Mouse (Mus musculus) forebrain, postnatal 0 days (tissue): Measurements from ENCODE around the gene Rps27rt. TPM values are rescaled to one million over a fixed set of nuclear protein-coding genes. Genes with fewer than 3 reads are reported as not detected.
"Not testable (repeated sequence)": the region's sequence is repeated elsewhere in the genome, so short reads cannot be mapped to it uniquely, and the experiment has no call there.

Experiments used
- ATAC-seq: fragments of 200-750 bp; cut with Nextera tagmentation; 2 replicates; pipeline ENCODE4 v1.8.0; 2017; ENCODE audit warnings: mild to moderate bottlenecking, moderate library complexity
- DNase-seq: peaks from one replicate; pipeline ENCODE4 v3.0.0-alpha.2; 2015
- H3K27ac ChIP-seq: fragments of 300-500 bp; sonication (generic); 2 replicates; pipeline ENCODE4 v1.5.1; 2014; ENCODE audit warnings: low read depth, mild to moderate bottlenecking, antibody characterized with exemption, low read length, moderate library complexity, mixed read lengths
- H3K27me3 ChIP-seq: fragments of 300-500 bp; sonication (generic); 2 replicates; pipeline ENCODE4 v1.6.1; 2014; ENCODE audit warnings: mild to moderate bottlenecking, low read length, mixed read lengths; ENCODE audit not compliant: insufficient read depth
- H3K36me3 ChIP-seq: fragments of 300-500 bp; sonication (generic); 2 replicates; pipeline ENCODE4 v1.6.1; 2014; ENCODE audit warnings: mild to moderate bottlenecking, moderate library complexity; ENCODE audit not compliant: insufficient read depth
- H3K4me1 ChIP-seq: fragments of 300-500 bp; sonication (generic); 2 replicates; pipeline ENCODE4 v1.6.1; 2014; ENCODE audit warnings: antibody characterized with exemption; ENCODE audit not compliant: insufficient read depth
- H3K4me2 ChIP-seq: fragments of 300-500 bp; sonication (generic); 2 replicates; pipeline ENCODE4 v1.6.1; 2014; ENCODE audit warnings: low read depth, mild to moderate bottlenecking, moderate library complexity
- H3K4me3 ChIP-seq: fragments of 300-500 bp; sonication (generic); 2 replicates; pipeline ENCODE4 v1.5.1; 2014; ENCODE audit warnings: low read depth, low read length, mixed read lengths
- H3K9ac ChIP-seq: fragments of 300-500 bp; sonication (generic); 2 replicates; pipeline ENCODE4 v1.6.1; 2014; ENCODE audit warnings: mild to moderate bottlenecking
- H3K9me3 ChIP-seq: fragments of 300-500 bp; sonication (generic); 2 replicates; pipeline ENCODE4 v1.6.1; 2016; ENCODE audit warnings: low read length
- CTCF ChIP-seq: sonication (generic); IDR thresholded peaks from 2 replicates; pipeline ENCODE4 v1.5.1; 2016; ENCODE audit warnings: antibody characterized with exemption, control low read depth, low read depth
- WGBS: fragments of 180-500 bp; shearing (Covaris S2); extraction: QIAGEN DNeasy Blood & Tissue Kit; methylation state at CpG from one replicate; pipeline ENCODE4 v1.1.7; 2014; 5-methylcytosine and 5-hydroxymethylcytosine counted together
- polyA plus RNA-seq: library from polyadenylated mRNA; unstranded; fragments of >200 nt; fragmentation: Nextera tagmentation; extraction: Ambion mirVana; gene quantifications from 2 replicates; pipeline ENCODE4 v1.2.1, GENCODE M21; 2015
- total RNA-seq: library from RNA; depleted of rRNA; stranded (reverse); fragments of >200 nt; gene quantifications from 2 replicates; pipeline ENCODE4 v1.2.3, GENCODE M21; 2014

Gene Rps27rt
- total and polyA plus RNA-seq, 2 experiments from 2014 or later, result 15.0 to 292 TPM

DNA sequence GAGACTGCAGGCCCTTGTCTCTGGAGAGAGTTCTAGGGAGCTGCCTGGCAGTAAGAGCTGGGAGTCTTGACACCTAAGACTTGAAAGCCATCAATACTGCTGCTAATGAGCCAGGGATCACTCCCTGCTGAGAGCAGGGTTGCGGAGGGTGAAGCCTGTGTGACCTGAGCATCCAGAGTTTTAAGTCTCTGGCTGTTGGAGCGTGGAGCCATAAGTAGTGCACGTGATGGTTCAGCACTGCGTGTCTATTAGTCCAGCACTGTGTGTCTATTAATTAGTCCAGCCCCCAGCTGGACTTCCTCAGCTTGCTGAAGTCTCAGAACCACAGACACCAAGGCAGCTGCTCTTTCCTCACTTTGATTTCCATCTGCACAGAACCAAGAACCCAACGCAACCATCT is 3.8 kb upstream of the Rps27rt start:
- Histone ChIP-seq H3K36me3 (no peaks in the 10 kb centered on the region), H3K27ac (no peak overlapping the region), H3K27me3 (no peaks in the 10 kb centered on the region), H3K4me1 (no peaks in the 10 kb centered on the region), H3K4me2 (no peak overlapping the region), H3K9me3 (no peaks in the 10 kb centered on the region), H3K4me3 (no peak overlapping the region), H3K9ac (no peak overlapping the region)
- no peak for ATAC-seq
- TF ChIP-seq CTCF, result no peak
- no peak for DNase-seq
- WGBS, result 85% methylated on average over 5 of the region's 5 CpGs

DNA sequence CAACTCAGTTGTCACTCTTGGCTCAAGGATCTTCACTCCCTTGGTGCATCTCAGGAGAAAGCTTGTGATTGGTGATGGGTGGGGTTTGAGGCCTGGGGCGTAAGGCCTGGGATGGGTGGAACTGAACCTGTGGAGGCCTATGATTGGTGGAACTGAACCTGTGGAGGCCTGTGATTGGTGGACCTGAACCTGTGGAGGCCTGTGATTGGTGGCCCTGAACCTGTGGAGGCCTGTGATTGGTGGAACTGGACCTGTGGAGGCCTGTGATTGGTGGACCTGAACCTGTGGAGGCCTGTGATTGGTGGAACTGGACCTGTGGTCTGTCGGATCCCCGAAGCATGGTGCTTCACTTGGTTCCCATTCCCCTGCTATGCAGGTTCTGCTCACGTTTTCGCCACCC is 3.2 kb upstream of the Rps27rt start:
- Histone ChIP-seq H3K4me3 (no peak overlapping the region), H3K9ac (no peak overlapping the region), H3K9me3 (no peaks in the 10 kb centered on the region), H3K4me1 (no peaks in the 10 kb centered on the region), H3K36me3 (no peaks in the 10 kb centered on the region), H3K27ac (no peak overlapping the region), H3K4me2 (no peak overlapping the region), H3K27me3 (no peaks in the 10 kb centered on the region)
- ATAC-seq (no peak), DNase-seq (no peak)
- WGBS, result 91% methylated on average over 5 of the region's 5 CpGs
- TF ChIP-seq CTCF, result no peak

DNA sequence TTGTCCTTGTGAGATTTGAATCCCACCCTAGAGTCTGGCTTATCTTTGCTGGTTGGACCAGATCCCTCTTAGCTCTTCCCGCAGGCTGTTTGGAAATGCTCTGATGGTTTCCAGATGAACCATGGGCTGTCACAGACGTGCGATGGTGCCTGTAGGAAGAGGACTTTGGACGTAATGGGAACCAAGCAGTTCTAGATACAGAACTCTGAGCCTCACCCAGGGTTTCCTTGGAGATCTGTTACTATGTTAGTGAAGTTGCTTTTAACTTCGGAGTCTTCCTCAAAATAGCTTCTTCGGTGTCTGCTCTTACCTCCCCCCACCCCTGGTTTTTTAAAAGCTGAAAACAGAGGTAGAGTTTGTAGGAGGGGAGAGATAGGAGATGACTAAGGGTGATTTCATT is 2.6 kb downstream of the Rps27rt start:
- no peak overlapping the region for H3K27ac ChIP-seq
- no peak for TF ChIP-seq CTCF
- no peaks in the 10 kb centered on the region for H3K9me3 ChIP-seq
- DNase-seq, result no peak
- H3K27me3 ChIP-seq, result no peaks in the 10 kb centered on the region
- peak overlapping the region; percentile 63; the same call in 1 of the 2 replicates for H3K4me3 ChIP-seq
- WGBS, result 72% methylated on average over 6 of the region's 6 CpGs
- peaks cover 4% of the 10 kb centered on the region; the same call in 1 of the 2 replicates for H3K4me1 ChIP-seq
- H3K9ac ChIP-seq, result no peak overlapping the region
- H3K36me3 ChIP-seq, result no peaks in the 10 kb centered on the region
- peak overlapping the region; percentile 81 for H3K4me2 ChIP-seq
- ATAC-seq, result no peak

DNA sequence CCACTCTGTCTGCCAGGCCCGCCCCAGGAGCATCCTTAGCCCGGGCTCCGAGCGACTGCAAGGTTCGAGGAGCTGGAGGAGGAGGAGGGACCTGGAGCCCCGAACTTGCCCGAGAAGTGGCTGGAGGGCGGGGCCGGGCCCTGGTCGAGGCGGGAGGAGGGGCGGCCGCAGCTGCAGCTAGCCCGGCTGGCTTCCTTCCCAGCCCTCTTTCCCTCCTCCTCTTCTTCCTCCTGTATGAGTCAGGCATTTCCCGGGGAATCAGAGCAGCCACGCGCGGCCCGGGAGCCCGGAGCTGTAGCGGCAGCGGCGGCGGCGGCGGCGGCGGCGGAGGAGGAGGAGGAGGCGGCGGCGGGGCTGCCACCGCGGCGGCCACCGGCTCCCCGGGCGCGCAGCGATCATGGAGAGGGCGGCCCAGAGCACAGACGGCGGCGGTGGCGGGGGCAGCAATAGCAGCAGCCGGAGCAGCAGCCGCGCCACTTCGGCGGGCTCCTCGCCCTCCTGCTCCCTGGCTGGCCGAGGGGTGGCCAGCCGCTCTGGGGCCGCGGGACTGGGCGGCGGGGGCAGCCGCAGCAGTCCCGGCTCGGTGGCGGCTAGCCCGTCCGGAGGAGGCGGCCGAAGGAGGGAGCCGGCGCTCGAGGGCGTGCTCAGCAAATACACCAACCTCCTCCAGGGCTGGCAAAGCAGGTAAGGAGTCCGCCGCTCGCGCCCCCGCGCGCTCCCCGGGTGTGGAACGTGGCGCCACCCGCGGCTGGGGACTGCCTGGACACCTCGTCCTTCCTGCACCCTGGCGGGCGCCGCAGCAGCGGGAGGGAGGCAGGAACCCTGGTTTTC is 4.0 kb downstream of the Rps27rt start, which contains the start of gene Osbpl10:
Gene Osbpl10 (plus strand): TSS at position 289 of the 831 bp plus-strand sequence.
- peak; percentile 67 for TF ChIP-seq CTCF
- H3K27me3 ChIP-seq, result no peaks in the 10 kb centered on the region
- H3K4me1 ChIP-seq, result peaks cover 4% of the 10 kb centered on the region; the same call in 1 of the 2 replicates
- ATAC-seq (peak; percentile 80), DNase-seq (peak; percentile 75)
- peak within 1 kb of the TSS; percentile 63 for H3K4me3 ChIP-seq
- no peaks in the 10 kb centered on the region for H3K36me3 ChIP-seq
- H3K9ac ChIP-seq, result peak within 1 kb of the TSS; percentile 80
- peak within 1 kb of the TSS; percentile 81 for H3K4me2 ChIP-seq
- H3K9me3 ChIP-seq, result no peaks in the 10 kb centered on the region
- WGBS, result under 1% methylated on average over 64 of the region's 86 CpGs
- peak within 1 kb of the TSS; percentile 87 for H3K27ac ChIP-seq

DNA sequence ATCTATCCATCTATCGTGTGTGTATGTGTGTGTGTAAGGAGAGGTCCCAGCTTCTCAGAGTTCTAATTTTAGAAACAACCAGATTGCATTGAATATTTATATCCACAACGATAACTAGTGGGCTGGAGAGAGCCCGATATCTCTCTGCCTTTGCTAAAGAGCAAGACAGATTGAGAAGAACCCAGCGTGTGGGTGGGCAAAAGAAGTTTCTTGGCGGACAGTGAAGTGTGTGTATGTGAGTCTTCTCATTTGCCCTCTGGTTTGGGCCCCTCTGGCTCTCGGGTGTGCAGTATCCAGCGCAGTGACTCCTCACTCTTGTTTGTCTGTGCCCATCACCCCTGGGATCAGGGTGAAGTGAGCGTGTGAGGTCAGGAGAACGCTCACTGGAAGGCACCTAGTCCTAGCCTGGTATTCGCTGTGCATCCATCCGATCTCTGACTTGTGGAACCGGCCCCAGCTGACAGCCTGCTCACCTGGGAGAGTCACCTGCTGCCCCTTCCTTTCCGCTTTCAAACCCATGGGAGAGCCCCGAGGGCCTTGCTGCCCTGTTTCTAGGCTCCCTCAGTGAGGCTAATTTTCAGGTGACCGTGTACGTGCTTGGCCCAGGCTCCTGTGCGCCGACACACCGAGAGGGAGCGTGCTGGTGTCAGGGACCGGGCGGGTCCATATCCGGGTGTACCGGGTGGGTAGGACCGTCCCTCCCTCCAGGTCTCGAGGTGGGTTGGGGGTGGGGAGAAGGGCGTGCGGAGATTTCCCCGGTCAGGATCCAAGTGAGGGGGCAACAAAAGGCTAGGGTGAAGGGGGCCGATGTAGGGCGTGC is 4.9 kb downstream of the Rps27rt start:
- WGBS, result 7% methylated on average over 29 of the region's 31 CpGs
- ATAC-seq, result peak; percentile 59
- no peak for TF ChIP-seq CTCF

DNA sequence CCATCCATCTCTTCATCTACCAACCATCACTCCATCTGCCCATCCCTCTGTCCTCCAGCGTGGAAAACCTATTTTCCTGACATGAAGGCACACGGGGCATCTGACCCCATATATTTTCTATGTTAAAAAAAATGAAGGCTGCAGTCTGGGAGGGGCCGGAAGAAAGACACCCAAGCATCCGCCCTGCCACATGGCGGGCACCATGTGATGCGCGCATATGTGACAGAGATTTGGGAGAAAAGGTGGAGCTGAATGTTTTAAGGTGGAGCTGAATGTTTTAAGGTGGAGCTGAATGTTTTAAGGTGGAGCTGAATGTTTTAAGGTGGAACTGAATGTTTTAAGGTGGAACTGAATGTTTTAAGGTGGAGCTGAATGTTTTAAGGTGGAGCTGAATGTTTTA is 16.3 kb downstream of the Rps27rt start:
- H3K27ac ChIP-seq, H3K9me3 ChIP-seq, ATAC-seq, H3K9ac ChIP-seq, H3K27me3 ChIP-seq, H3K4me1 ChIP-seq, H3K4me3 ChIP-seq, H3K36me3 ChIP-seq, DNase-seq, H3K4me2 ChIP-seq: not testable (repeated sequence)
- 78% methylated on average over 7 of the region's 7 CpGs for WGBS

More for the DNA sequence above, 4.9 kb downstream of the Rps27rt start:
- Histone ChIP-seq H3K27ac (peak overlapping the region; percentile 87), H3K27me3 (no peaks in the 10 kb centered on the region), H3K36me3 (no peaks in the 10 kb centered on the region), H3K4me3 (peak overlapping the region; percentile 63), H3K4me1 (peaks cover 4% of the 10 kb centered on the region; the same call in 1 of the 2 replicates), H3K4me2 (peak overlapping the region; percentile 81), H3K9ac (peak overlapping the region; percentile 80), H3K9me3 (no peaks in the 10 kb centered on the region)
- DNase-seq, result peak; percentile 40
